Mouse (Mus musculus) neural tube, embryonic 11.5 days (tissue): ENCODE measurements around the gene Gm128. TPM values are rescaled to one million over a fixed set of nuclear protein-coding genes. Genes with fewer than 3 reads are reported as not detected.
A peak's percentile ranks its signal among the peaks of the same experiment; 100 is the strongest.

Source experiments
- ATAC-seq: fragments of 200-750 bp; cut with Nextera tagmentation; 2 replicates; pipeline ENCODE4 v1.8.0; 2017; ENCODE audit warnings: moderate number of reproducible peaks, mild to moderate bottlenecking, moderate TSS enrichment, moderate library complexity; ENCODE audit not compliant: insufficient read depth, low FRiP score, low TSS enrichment
- DNase-seq: peaks from one replicate; pipeline ENCODE4 v3.0.0-alpha.2; 2015; ENCODE audit warnings: low spot score
- H3K27ac ChIP-seq: fragments of 300-500 bp; sonication (generic); 2 replicates; pipeline ENCODE4 v1.5.1; 2014; ENCODE audit warnings: low read depth, mild to moderate bottlenecking, low read length
- H3K27me3 ChIP-seq: fragments of 300-500 bp; sonication (generic); 2 replicates; pipeline ENCODE4 v1.6.1; 2014; ENCODE audit warnings: mild to moderate bottlenecking, low read length, mixed read lengths; ENCODE audit not compliant: control insufficient read depth, insufficient read depth
- H3K36me3 ChIP-seq: fragments of 300-500 bp; sonication (generic); 2 replicates; pipeline ENCODE4 v1.6.1; 2014; ENCODE audit warnings: mild to moderate bottlenecking, low read length, moderate library complexity, mixed read lengths; ENCODE audit not compliant: control insufficient read depth, insufficient read depth
- H3K4me1 ChIP-seq: fragments of 300-500 bp; sonication (generic); 2 replicates; pipeline ENCODE4 v1.6.1; 2014; ENCODE audit warnings: low read length, mixed read lengths; ENCODE audit not compliant: control insufficient read depth, insufficient read depth
- H3K4me2 ChIP-seq: fragments of 300-500 bp; sonication (generic); 2 replicates; pipeline ENCODE4 v1.6.1; 2014; ENCODE audit warnings: low read depth, mild to moderate bottlenecking, moderate library complexity
- H3K4me3 ChIP-seq: fragments of 300-500 bp; sonication (generic); 2 replicates; pipeline ENCODE4 v1.5.1; 2014; ENCODE audit warnings: low read depth, low read length
- H3K9ac ChIP-seq: fragments of 300-500 bp; sonication (generic); 2 replicates; pipeline ENCODE4 v1.6.1; 2014; ENCODE audit warnings: mild to moderate bottlenecking, low read length
- H3K9me3 ChIP-seq: fragments of 300-500 bp; sonication (generic); 2 replicates; pipeline ENCODE4 v1.6.1; 2016; ENCODE audit warnings: low read length; ENCODE audit not compliant: control insufficient read depth
- WGBS: fragments of 180-500 bp; shearing (Covaris S2); extraction: QIAGEN DNeasy Blood & Tissue Kit; methylation state at CpG from one replicate; pipeline ENCODE4 v1.1.7; 2014; 5-methylcytosine and 5-hydroxymethylcytosine counted together
- polyA plus RNA-seq: library from polyadenylated mRNA; unstranded; fragments of >200 nt; fragmentation: Nextera tagmentation; extraction: Ambion mirVana; gene quantifications from 2 replicates; pipeline ENCODE4 v1.2.1, GENCODE M21; 2014

Gene Gm128
- polyA plus RNA-seq, 1 experiment from 2014 or later, result 0.33 TPM

DNA sequence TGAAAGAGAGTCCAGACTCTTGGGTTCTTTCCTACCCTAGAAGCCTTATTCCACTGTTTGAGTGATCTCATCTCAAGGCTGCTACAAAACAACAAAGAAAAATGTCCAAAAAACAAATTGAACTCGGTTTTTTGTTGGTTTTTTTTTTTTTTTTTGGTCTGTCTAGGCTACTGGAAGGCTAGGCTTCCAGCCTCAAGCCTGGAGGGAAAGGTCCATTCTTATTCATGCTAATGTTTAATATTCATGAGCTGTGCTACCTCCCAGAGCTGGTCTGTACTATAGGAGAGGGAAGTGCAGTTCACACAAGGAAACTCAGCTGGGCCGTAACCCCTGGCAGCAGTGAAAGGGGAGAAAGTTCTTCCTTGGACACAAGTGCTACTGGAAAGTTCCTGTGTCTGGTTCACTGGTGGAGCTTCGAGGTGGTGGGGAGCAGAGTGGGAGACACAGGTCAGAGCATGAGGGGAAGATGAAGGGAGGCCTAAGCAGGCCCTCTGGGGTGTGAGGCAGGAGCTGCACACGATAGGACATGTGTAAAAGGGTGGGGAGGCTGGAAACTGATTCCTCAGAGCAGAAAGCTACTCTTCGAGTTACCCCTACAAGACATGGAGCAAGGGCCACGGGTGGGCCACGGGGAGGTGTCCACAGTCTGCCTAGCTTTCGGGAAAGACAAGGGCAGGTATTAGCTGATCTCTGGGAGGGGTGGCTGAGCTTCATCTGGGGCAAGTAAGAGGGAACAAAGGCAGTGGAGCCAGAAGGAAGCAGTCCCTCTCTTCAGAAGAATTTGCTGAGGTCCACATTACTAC lies 10.7 kb downstream of the Gm128 start:
- peak overlapping the region; percentile 76 for H3K9ac ChIP-seq
- peak overlapping the region; percentile 68 for H3K4me3 ChIP-seq
- peak; percentile 31; the same call in 1 of the 2 replicates for ATAC-seq
- no peaks in the 10 kb centered on the region for H3K9me3 ChIP-seq
- DNase-seq, result peak; percentile 36
- no peaks in the 10 kb centered on the region for H3K27me3 ChIP-seq
- peaks cover 22% of the 10 kb centered on the region for H3K36me3 ChIP-seq
- WGBS, result 38% methylated on average over 8 of the region's 8 CpGs
- peak overlapping the region; percentile 67 for H3K27ac ChIP-seq
- H3K4me1 ChIP-seq, result peaks cover 19% of the 10 kb centered on the region
- peak overlapping the region; percentile 81 for H3K4me2 ChIP-seq

DNA sequence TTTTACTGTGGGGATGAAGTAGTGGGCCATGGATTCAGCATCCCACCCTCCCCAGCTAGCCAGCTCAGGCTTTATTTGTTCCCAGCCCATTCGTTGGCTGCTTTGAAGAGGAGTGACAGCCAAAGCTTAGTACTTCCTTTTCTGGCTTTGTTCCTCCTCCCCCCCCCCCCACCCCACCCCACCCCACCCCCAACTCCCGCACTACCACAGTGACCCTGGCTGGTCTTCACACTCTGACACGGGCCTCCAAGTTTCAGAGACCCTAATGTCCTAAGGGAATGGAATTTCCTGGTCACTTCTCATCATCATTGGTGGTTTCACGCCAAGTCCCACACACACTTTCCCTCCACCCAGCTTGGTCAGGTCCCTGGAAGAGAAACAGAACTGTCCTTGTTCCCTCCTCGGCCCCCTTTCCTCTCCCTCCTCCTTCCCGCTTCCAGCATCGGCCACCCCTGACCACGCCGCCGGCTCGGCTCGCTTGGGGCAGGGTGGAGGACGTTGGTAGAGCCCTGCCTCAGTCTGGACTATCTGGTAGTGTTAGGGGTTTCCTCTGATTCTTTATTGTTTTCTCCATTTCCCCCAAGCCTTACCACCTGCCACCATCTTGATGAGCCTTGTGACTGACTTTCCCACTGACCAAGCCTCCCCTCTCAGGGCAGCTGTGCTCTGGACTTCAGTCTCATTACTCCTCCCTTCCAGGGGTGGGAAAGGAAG lies 11.5 kb downstream of the Gm128 start:
- Histone ChIP-seq H3K4me3 (peak overlapping the region; percentile 68), H3K4me2 (peak overlapping the region; percentile 81), H3K27ac (peak overlapping the region; percentile 94), H3K9me3 (no peaks in the 10 kb centered on the region), H3K27me3 (no peaks in the 10 kb centered on the region), H3K9ac (peak overlapping the region; percentile 76), H3K4me1 (peaks cover 19% of the 10 kb centered on the region), H3K36me3 (peaks cover 19% of the 10 kb centered on the region)
- 2% methylated on average over 13 of the region's 13 CpGs for WGBS
- DNase-seq, result peak; percentile 57
- 0 out of 2 replicates have a peak, but pooled peaks have one; percentile 6 for ATAC-seq

GRCm38 (mm10) chr3:95228894-95229780 lies 12.3 kb downstream of the Gm128 start:
- peaks cover 24% of the 10 kb centered on the region for H3K4me1 ChIP-seq
- WGBS, result under 1% methylated on average over 43 of the region's 43 CpGs

DNA sequence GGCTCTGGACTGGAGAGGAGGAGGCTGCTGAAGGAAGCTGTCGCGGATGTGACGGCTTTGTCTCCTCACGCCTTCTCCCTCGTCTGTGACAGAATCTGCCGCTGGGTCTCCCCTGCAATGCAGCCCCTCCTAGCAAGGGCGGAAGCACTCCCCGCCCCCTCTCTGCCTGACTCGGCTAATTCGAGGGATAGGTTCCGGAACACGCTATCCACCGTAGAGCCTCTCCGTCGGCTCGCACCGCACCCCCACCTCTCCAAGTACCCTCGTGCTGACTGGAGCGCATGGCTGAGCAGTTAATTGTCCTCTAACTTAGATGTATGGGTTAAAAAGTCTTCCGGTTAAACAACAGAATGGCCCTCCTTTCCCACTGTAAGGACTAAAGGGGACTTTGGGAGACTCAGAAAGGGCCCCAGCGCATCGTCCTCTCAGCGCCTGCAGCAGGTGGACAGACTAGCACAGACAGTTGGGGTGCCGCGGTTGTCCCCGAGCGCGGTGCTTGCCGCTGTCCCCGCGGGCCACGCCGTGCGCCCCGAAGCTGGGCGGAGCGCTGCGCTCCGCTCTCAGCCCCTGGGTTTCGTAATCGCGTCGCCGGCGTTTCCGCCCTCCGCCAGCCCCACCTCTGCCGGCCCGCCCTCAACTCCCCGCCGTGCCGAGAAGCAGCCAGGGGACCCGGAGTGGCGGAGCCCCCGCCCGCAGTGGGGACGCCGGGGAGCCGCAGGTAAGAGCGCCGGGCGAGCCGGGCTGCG lies 13.1 kb downstream of the Gm128 start, which contains the start of gene Cdc42se1:
Cdc42se1 (plus strand) TSS at position 585 of the 746 bp plus-strand sequence.
- peaks cover 12% of the 10 kb centered on the region for H3K36me3 ChIP-seq
- H3K9me3 ChIP-seq, result no peaks in the 10 kb centered on the region
- no peaks in the 10 kb centered on the region for H3K27me3 ChIP-seq
- H3K27ac ChIP-seq, result peak within 1 kb of the TSS; percentile 94
- DNase-seq (peak; percentile 90), ATAC-seq (peak; percentile 86)
- H3K4me1 ChIP-seq, result peaks cover 24% of the 10 kb centered on the region
- peak within 1 kb of the TSS; percentile 81 for H3K4me2 ChIP-seq
- peak within 1 kb of the TSS; percentile 68 for H3K4me3 ChIP-seq
- under 1% methylated on average over 56 of the region's 64 CpGs for WGBS
- peak within 1 kb of the TSS; percentile 76 for H3K9ac ChIP-seq

More at GRCm38 (mm10) chr3:95228894-95229780, 12.3 kb downstream of the Gm128 start:
- Histone ChIP-seq H3K27ac (peak overlapping the region; percentile 94), H3K27me3 (no peaks in the 10 kb centered on the region), H3K9me3 (no peaks in the 10 kb centered on the region), H3K36me3 (peaks cover 17% of the 10 kb centered on the region), H3K9ac (peak overlapping the region; percentile 76), H3K4me2 (peak overlapping the region; percentile 81), H3K4me3 (peak overlapping the region; percentile 68)
- ATAC-seq (no peak; the same call in 1 of the 2 replicates), DNase-seq (peak; percentile 51)

DNA sequence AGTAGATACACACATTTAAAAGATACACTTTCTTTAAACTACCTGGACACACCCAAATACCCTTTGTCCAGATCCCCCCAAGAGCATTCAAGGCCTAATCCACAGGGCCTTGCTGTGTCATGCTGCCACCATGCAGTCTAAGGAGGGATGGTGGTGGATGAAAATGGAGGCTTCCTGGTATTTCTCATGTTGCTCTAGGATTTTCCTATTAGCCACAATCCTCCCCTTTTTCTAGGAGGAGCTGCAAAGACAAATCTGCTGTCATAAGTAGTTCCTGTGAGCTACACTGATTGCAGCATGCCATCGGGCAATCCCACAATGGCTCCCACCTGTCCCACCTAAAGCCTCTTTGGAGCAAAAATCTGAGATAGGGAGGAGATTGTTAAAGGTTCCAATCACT lies 14.2 kb downstream of the Gm128 start:
- H3K9me3 ChIP-seq, result no peaks in the 10 kb centered on the region
- peak overlapping the region; percentile 94; the same call in 1 of the 2 replicates for H3K27ac ChIP-seq
- peak overlapping the region; percentile 81 for H3K4me2 ChIP-seq
- ATAC-seq (no peak), DNase-seq (no peak)
- H3K4me1 ChIP-seq, result peaks cover 24% of the 10 kb centered on the region
- H3K27me3 ChIP-seq, result no peaks in the 10 kb centered on the region
- H3K36me3 ChIP-seq, result peaks cover 9% of the 10 kb centered on the region
- H3K4me3 ChIP-seq, result peak overlapping the region; percentile 68
- WGBS, result 16% methylated on average over 1 of the region's 1 CpGs
- peak overlapping the region; percentile 76 for H3K9ac ChIP-seq

DNA sequence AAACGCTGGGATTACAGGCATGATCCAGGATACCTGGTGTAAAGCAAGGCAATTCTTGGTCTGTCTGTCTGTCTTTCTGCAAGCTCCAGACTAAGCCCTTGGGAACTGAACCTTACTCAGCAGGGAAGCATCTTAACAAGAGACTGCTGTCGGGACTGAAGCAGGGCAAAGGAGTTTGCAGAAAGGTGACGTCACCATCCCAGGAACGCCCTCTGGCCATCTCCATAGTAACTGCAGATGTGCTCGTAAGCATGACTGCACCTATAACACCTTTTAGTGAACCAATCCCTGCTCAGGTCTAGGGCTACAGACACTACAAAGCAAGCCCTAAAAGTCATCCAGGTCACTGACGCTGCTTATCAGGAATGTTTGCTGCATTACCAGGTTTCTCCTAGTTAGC lies 17.1 kb downstream of the Gm128 start:
- H3K27ac ChIP-seq, result no peak overlapping the region
- no peak for ATAC-seq
- peak; percentile 36 for DNase-seq
- H3K4me3 ChIP-seq, result no peak overlapping the region
- H3K36me3 ChIP-seq, result peaks cover 10% of the 10 kb centered on the region
- H3K9me3 ChIP-seq, result no peaks in the 10 kb centered on the region
- H3K9ac ChIP-seq, result no peak overlapping the region
- 41% methylated on average over 6 of the region's 6 CpGs for WGBS
- peaks cover 12% of the 10 kb centered on the region; the same call in 1 of the 2 replicates for H3K4me1 ChIP-seq
- H3K4me2 ChIP-seq, result no peak overlapping the region
- no peaks in the 10 kb centered on the region for H3K27me3 ChIP-seq

GRCm38 (mm10) chr3:95223041-95223440 lies 18.4 kb downstream of the Gm128 start:
- Histone ChIP-seq H3K4me3 (no peak overlapping the region), H3K9ac (no peak overlapping the region), H3K4me1 (peaks cover 12% of the 10 kb centered on the region; the same call in 1 of the 2 replicates), H3K36me3 (peaks cover 10% of the 10 kb centered on the region), H3K9me3 (no peaks in the 10 kb centered on the region), H3K27ac (no peak overlapping the region), H3K27me3 (no peaks in the 10 kb centered on the region), H3K4me2 (no peak overlapping the region)
- no peak for DNase-seq
- 100% methylated on average over 2 of the region's 2 CpGs for WGBS
- ATAC-seq, result no peak
